16 mouse cellular contexts compared by ENCODE assay signal in genomic region chr15:79135783-79136575, GRCm38 (mm10). TPM values are rescaled to one million over a fixed set of nuclear protein-coding genes. Genes with fewer than 3 reads are reported as not detected.
DNase-seq lines count a peak whose midpoint lies in the region; ATAC-seq and TF ChIP-seq lines count a peak whose summit lies in the region.
"Had no signal": no experiment of that assay in that cellular context is flagged by ENCODE, and none has a peak within 500 bp of the region (broad histone marks: within the 10 kb centered on the region; RNA-seq: fewer than 3 reads in every experiment).

No protein-coding gene starts in this region.

- H3K27me3 ChIP-seq in heart, adult 2 months (ENCODE audit: control insufficient read depth, insufficient read depth, low read length), result no peaks in the 10 kb centered on the region
- H3K27me3 ChIP-seq in lung, postnatal 0 days (replicated peaks; ENCODE audit: insufficient read depth, low read length), result no peaks in the 10 kb centered on the region
- no peaks in the 10 kb centered on the region; the same call in 1 of the 2 replicates for H3K27me3 ChIP-seq in kidney, embryonic 15.5 days
- no peaks in the 10 kb centered on the region for H3K27me3 ChIP-seq in limb, embryonic 14.5 days (ENCODE audit: control insufficient read depth, insufficient read depth, low read length)
- no peaks in the 10 kb centered on the region for H3K27me3 ChIP-seq in stomach, postnatal 0 days (ENCODE audit: control insufficient read depth, insufficient read depth, low read length)

- H3K9ac ChIP-seq in heart, adult 2 months (ENCODE audit: low read depth, low read length), result no peak overlapping the region
- no peak overlapping the region for H3K9ac ChIP-seq in lung, postnatal 0 days (replicated peaks; ENCODE audit: low read depth)
- H3K9ac ChIP-seq in kidney, embryonic 15.5 days, result no peak overlapping the region
- H3K9ac ChIP-seq in limb, embryonic 14.5 days (ENCODE audit: low read depth, low read length, severe bottlenecking), result no peak overlapping the region
- H3K9ac ChIP-seq in stomach, postnatal 0 days (ENCODE audit: low read length), result no peak overlapping the region
- H3K9ac ChIP-seq: liver, embryonic 15.5 days had no signal

- TF ChIP-seq CTCF in heart, adult 2 months (IDR thresholded peaks at IDR 0.05), result no peak
- TF ChIP-seq CTCF in lung, postnatal 0 days (IDR thresholded peaks at IDR 0.05), result no peak
- no peak for TF ChIP-seq CTCF in stomach, postnatal 0 days (IDR thresholded peaks at IDR 0.05; ENCODE audit: low read depth)

- TF ChIP-seq EP300 in heart, adult 2 months (IDR thresholded peaks at IDR 0.05; ENCODE audit: insufficient read depth, low read depth, low read length), result peak; percentile 46; the same call in 1 of the 2 replicates
- TF ChIP-seq EP300 in lung, postnatal 0 days (IDR thresholded peaks at IDR 0.05), result no peak
- TF ChIP-seq EP300 in stomach, postnatal 0 days (optimal IDR thresholded peaks at IDR 0.05), result no peak

- no peak for DNase-seq in heart, adult 2 months
- DNase-seq in heart, postnatal 10 days, result no peak
- peak; percentile 56 for DNase-seq in lung, postnatal 0 days (ENCODE audit: low spot score)
- no peak for DNase-seq in lung, postnatal 36 days
- peak; percentile 42 for DNase-seq in limb, embryonic 14.5 days (ENCODE audit: low spot score)
- DNase-seq in stomach, postnatal 0 days (ENCODE audit: low spot score), result no peak
- DNase-seq: adrenal gland, postnatal 36 days; cerebellum, adult 9-11 months; gastrocnemius, postnatal 14 days; heart, postnatal 36 days; thymus, postnatal 14 days had no signal

- intact Hi-C loops in heart, adult 2 months (cut with DNase I), result no loop called here
- intact Hi-C loops in heart, postnatal 10 days (cut with DNase I), result no loop called here

- H3K4me1 ChIP-seq in heart, adult 2 months (ENCODE audit: control insufficient read depth, insufficient read depth, low read length), result peaks cover 5% of the 10 kb centered on the region
- H3K4me1 ChIP-seq in lung, postnatal 0 days (ENCODE audit: insufficient read depth, low read depth, low read length), result peaks cover 11% of the 10 kb centered on the region
- peaks cover 34% of the 10 kb centered on the region for H3K4me1 ChIP-seq in kidney, embryonic 15.5 days
- H3K4me1 ChIP-seq in limb, embryonic 14.5 days (ENCODE audit: control insufficient read depth, insufficient read depth, low read length), result peaks cover 13% of the 10 kb centered on the region
- no peaks in the 10 kb centered on the region for H3K4me1 ChIP-seq in stomach, postnatal 0 days (replicated peaks; ENCODE audit: control insufficient read depth, insufficient read depth)

- 66% methylated on average over 11 of the region's 11 CpGs for WGBS in heart, adult 2 months
- WGBS in lung, postnatal 0 days, result 53% methylated on average over 11 of the region's 11 CpGs
- WGBS in kidney, embryonic 15.5 days, result 51% methylated on average over 11 of the region's 11 CpGs
- 42% methylated on average over 11 of the region's 11 CpGs for WGBS in limb, embryonic 14.5 days
- WGBS in stomach, postnatal 0 days, result 59% methylated on average over 11 of the region's 11 CpGs

- H3K9me3 ChIP-seq in lung, postnatal 0 days (ENCODE audit: low read length), result no peaks in the 10 kb centered on the region
- no peaks in the 10 kb centered on the region for H3K9me3 ChIP-seq in kidney, embryonic 15.5 days (replicated peaks)
- no peaks in the 10 kb centered on the region for H3K9me3 ChIP-seq in limb, embryonic 14.5 days (ENCODE audit: control insufficient read depth, low read length)
- H3K9me3 ChIP-seq in stomach, postnatal 0 days (ENCODE audit: control insufficient read depth, low read length), result no peaks in the 10 kb centered on the region
- H3K9me3 ChIP-seq: liver, embryonic 15.5 days had no signal

- TF ChIP-seq POLR2A in heart, adult 2 months (IDR thresholded peaks at IDR 0.05; ENCODE audit: insufficient read depth, low read depth, low read length), result 0 out of 2 replicates have a peak, but pooled peaks have one; percentile 49
- no peak for TF ChIP-seq POLR2A in limb, embryonic 14.5 days (IDR thresholded peaks at IDR 0.05; ENCODE audit: borderline replicate concordance, extremely low read depth, insufficient read depth, insufficient read length)

- no peak for ATAC-seq in lung, postnatal 0 days
- 0 out of 2 replicates have a peak, but pooled peaks have one; percentile 52 for ATAC-seq in kidney, embryonic 15.5 days (replicated peaks; ENCODE audit: low FRiP score)
- peak; percentile 46; the same call in 1 of the 2 replicates for ATAC-seq in limb, embryonic 14.5 days (ENCODE audit: low FRiP score, low read depth)
- ATAC-seq in stomach, postnatal 0 days (ENCODE audit: low FRiP score, low TSS enrichment), result no peak
- no peak for ATAC-seq in megakaryocyte, adult 5-6 weeks (ENCODE audit: poor library complexity, severe bottlenecking)
- ATAC-seq: activated CD4-positive, CD25-positive, alpha-beta regulatory T cell, adult 4 months; inflammation-experienced regulatory T-cells, adult 6 months had no signal

- H3K4me2 ChIP-seq in lung, postnatal 0 days (replicated peaks; ENCODE audit: low read depth, low read length), result no peak overlapping the region
- no peak overlapping the region for H3K4me2 ChIP-seq in kidney, embryonic 15.5 days
- H3K4me2 ChIP-seq in limb, embryonic 14.5 days (replicated peaks; ENCODE audit: low read depth, low read length, severe bottlenecking), result no peak overlapping the region
- no peak overlapping the region for H3K4me2 ChIP-seq in stomach, postnatal 0 days (replicated peaks; ENCODE audit: low read depth)
- H3K4me2 ChIP-seq: liver, embryonic 15.5 days had no signal

- no peaks in the 10 kb centered on the region for H3K79me2 ChIP-seq in heart, adult 2 months (replicated peaks; ENCODE audit: control insufficient read depth, insufficient read depth, low read length)

- peaks cover 3% of the 10 kb centered on the region for H3K36me3 ChIP-seq in heart, adult 2 months (ENCODE audit: control insufficient read depth, insufficient read depth, low read length)
- H3K36me3 ChIP-seq in lung, postnatal 0 days (ENCODE audit: insufficient read depth, low read length), result peaks cover 1% of the 10 kb centered on the region; the same call in 1 of the 2 replicates
- H3K36me3 ChIP-seq in kidney, embryonic 15.5 days, result peaks cover 31% of the 10 kb centered on the region
- peaks cover 36% of the 10 kb centered on the region for H3K36me3 ChIP-seq in limb, embryonic 14.5 days (ENCODE audit: control insufficient read depth, insufficient read depth, low read length)
- peaks cover 27% of the 10 kb centered on the region for H3K36me3 ChIP-seq in stomach, postnatal 0 days (ENCODE audit: control insufficient read depth, insufficient read depth, low read length)
- H3K36me3 ChIP-seq: liver, embryonic 15.5 days had no signal

- H3K27ac ChIP-seq in heart, adult 2 months, result no peak overlapping the region
- no peak overlapping the region for H3K27ac ChIP-seq in lung, postnatal 0 days (ENCODE audit: low read length)
- H3K27ac ChIP-seq in kidney, embryonic 15.5 days, result peak overlapping the region; percentile 41
- H3K27ac ChIP-seq in limb, embryonic 14.5 days (replicated peaks; ENCODE audit: low read depth, low read length), result peak overlapping the region; percentile 41
- no peak overlapping the region for H3K27ac ChIP-seq in stomach, postnatal 0 days (replicated peaks)
- H3K27ac ChIP-seq: liver, embryonic 15.5 days had no signal

- no peak overlapping the region for H3K4me3 ChIP-seq in heart, adult 2 months
- H3K4me3 ChIP-seq in lung, postnatal 0 days (ENCODE audit: low read depth, low read length), result no peak overlapping the region
- no peak overlapping the region for H3K4me3 ChIP-seq in kidney, embryonic 15.5 days (replicated peaks)
- H3K4me3 ChIP-seq in limb, embryonic 14.5 days (replicated peaks; ENCODE audit: low read length), result no peak overlapping the region
- no peak overlapping the region for H3K4me3 ChIP-seq in stomach, postnatal 0 days (ENCODE audit: low read depth, low read length)
- H3K4me3 ChIP-seq: liver, embryonic 15.5 days had no signal

RNA-seq across cellular contexts. Expression of gene Polr2f, which starts 4.8 kb away (rescaled TPM):
- total RNA-seq in heart, adult 2 months (2021), result 100 to 1,000 TPM; 126 to 145 TPM
- 48.6 and 50.9 TPM in 2 replicates for polyA plus RNA-seq in heart, adult 2 months (2012; rRNA removed)
- 100 to 1,000 TPM; 118 to 130 TPM for total RNA-seq in heart, postnatal 10 days (2021)
- polyA plus RNA-seq in lung, postnatal 0 days (2015; fragmentation: Nextera tagmentation; extraction: Ambion mirVana), result 243 and 261 TPM in 2 replicates
- 303 and 317 TPM in 2 replicates for polyA plus RNA-seq in kidney, embryonic 15.5 days (2015; fragmentation: Nextera tagmentation; extraction: Ambion mirVana)
- polyA plus RNA-seq in limb, embryonic 14.5 days (2012; rRNA removed), result 116 and 192 TPM in 2 replicates
- polyA plus RNA-seq in limb, embryonic 14.5 days (2014; fragmentation: Nextera tagmentation; extraction: Ambion mirVana), result 326 and 334 TPM in 2 replicates
- 308 and 320 TPM in 2 replicates for polyA plus RNA-seq in stomach, postnatal 0 days (2015; fragmentation: Nextera tagmentation; extraction: Ambion mirVana)
- 46.0 and 49.2 TPM in 2 replicates for total RNA-seq in megakaryocyte, adult 5-6 weeks (2015)
- 39.6 and 54.1 TPM in 2 replicates for total RNA-seq in megakaryocyte, adult 5-6 weeks (2017)

RNA-seq across cellular contexts. Expression of gene 1700088E04Rik, which starts 5.1 kb away (rescaled TPM):
- 1 to 10 TPM; 1.8 to 2.6 TPM for total RNA-seq in heart, adult 2 months (2021)
- polyA plus RNA-seq in heart, adult 2 months (2012; rRNA removed), result 2.8 and 3.8 TPM in 2 replicates
- total RNA-seq in heart, postnatal 10 days (2021), result 1 to 10 TPM; 1.8 to 2.3 TPM
- polyA plus RNA-seq in lung, postnatal 0 days (2015; fragmentation: Nextera tagmentation; extraction: Ambion mirVana), result 29.8 and 30.4 TPM in 2 replicates
- polyA plus RNA-seq in kidney, embryonic 15.5 days (2015; fragmentation: Nextera tagmentation; extraction: Ambion mirVana), result 7.7 and 10.5 TPM in 2 replicates
- polyA plus RNA-seq in limb, embryonic 14.5 days (2012; rRNA removed), result 3.8 and 4.7 TPM in 2 replicates
- polyA plus RNA-seq in limb, embryonic 14.5 days (2014; fragmentation: Nextera tagmentation; extraction: Ambion mirVana), result 6.1 and 7.1 TPM in 2 replicates
- 6.4 and 7.9 TPM in 2 replicates for polyA plus RNA-seq in stomach, postnatal 0 days (2015; fragmentation: Nextera tagmentation; extraction: Ambion mirVana)
- not detected in 2 replicates for total RNA-seq in megakaryocyte, adult 5-6 weeks (2015)
- total RNA-seq in megakaryocyte, adult 5-6 weeks (2017), result not detected in 2 replicates

RNA-seq across cellular contexts. Expression of gene Micall1, which starts 27.3 kb away (rescaled TPM):
- 10 to 100 TPM; 43.0 to 45.7 TPM for total RNA-seq in heart, adult 2 months (2021)
- polyA plus RNA-seq in heart, adult 2 months (2012; rRNA removed), result 39.3 and 58.7 TPM in 2 replicates
- total RNA-seq in heart, postnatal 10 days (2021), result 10 to 100 TPM; 80.2 to 82.8 TPM
- 8.4 and 9.1 TPM in 2 replicates for polyA plus RNA-seq in lung, postnatal 0 days (2015; fragmentation: Nextera tagmentation; extraction: Ambion mirVana)
- 8.6 and 11.0 TPM in 2 replicates for polyA plus RNA-seq in kidney, embryonic 15.5 days (2015; fragmentation: Nextera tagmentation; extraction: Ambion mirVana)
- 31.0 and 35.4 TPM in 2 replicates for polyA plus RNA-seq in limb, embryonic 14.5 days (2012; rRNA removed)
- 12.8 and 14.8 TPM in 2 replicates for polyA plus RNA-seq in limb, embryonic 14.5 days (2014; fragmentation: Nextera tagmentation; extraction: Ambion mirVana)
- 7.0 and 7.8 TPM in 2 replicates for polyA plus RNA-seq in stomach, postnatal 0 days (2015; fragmentation: Nextera tagmentation; extraction: Ambion mirVana)
- total RNA-seq in megakaryocyte, adult 5-6 weeks (2015), result 4.4 and 6.1 TPM in 2 replicates
- 3.6 and 6.3 TPM in 2 replicates for total RNA-seq in megakaryocyte, adult 5-6 weeks (2017)

RNA-seq across cellular contexts. Expression of gene Sox10, which starts 29.1 kb away (rescaled TPM):
- total RNA-seq in heart, adult 2 months (2021), result 1 to 10 TPM; 1.1 to 1.3 TPM
- 4.5 and 4.9 TPM in 2 replicates for polyA plus RNA-seq in heart, adult 2 months (2012; rRNA removed)
- 1 to 10 TPM; 1.6 to 2.4 TPM for total RNA-seq in heart, postnatal 10 days (2021)
- polyA plus RNA-seq in lung, postnatal 0 days (2015; fragmentation: Nextera tagmentation; extraction: Ambion mirVana), result 0.11 and 0.31 TPM in 2 replicates
- polyA plus RNA-seq in kidney, embryonic 15.5 days (2015; fragmentation: Nextera tagmentation; extraction: Ambion mirVana), result 0.40 and 0.96 TPM in 2 replicates
- polyA plus RNA-seq in limb, embryonic 14.5 days (2012; rRNA removed), result 20.3 and 26.9 TPM in 2 replicates
- 7.8 and 9.0 TPM in 2 replicates for polyA plus RNA-seq in limb, embryonic 14.5 days (2014; fragmentation: Nextera tagmentation; extraction: Ambion mirVana)
- polyA plus RNA-seq in stomach, postnatal 0 days (2015; fragmentation: Nextera tagmentation; extraction: Ambion mirVana), result 3.6 and 3.9 TPM in 2 replicates
- not detected in 2 replicates for total RNA-seq in megakaryocyte, adult 5-6 weeks (2015)
- not detected in 2 replicates for total RNA-seq in megakaryocyte, adult 5-6 weeks (2017)
- polyA plus RNA-seq: activated CD4-positive, CD25-positive, alpha-beta regulatory T cell, adult 4 months; inflammation-experienced regulatory T-cells, adult 6 months had no signal

Comparison
In these comparisons a context has a peak if more than half of its experiments do, and no peak if none do; other contexts are left out.
1. DNase-seq: peak in lung, postnatal 0 days (single experiment) and limb, embryonic 14.5 days (single experiment); none in heart, adult 2 months (0 of 2), heart, postnatal 10 days (0 of 2), lung, postnatal 36 days (single experiment) and stomach, postnatal 0 days (single experiment).
2. H3K27ac ChIP-seq: peak in kidney, embryonic 15.5 days (single experiment) and limb, embryonic 14.5 days (single experiment); none in heart, adult 2 months (single experiment), lung, postnatal 0 days (single experiment) and stomach, postnatal 0 days (single experiment).
3. ATAC-seq: peak in kidney, embryonic 15.5 days (single experiment) and limb, embryonic 14.5 days (single experiment); none in lung, postnatal 0 days (single experiment), stomach, postnatal 0 days (single experiment) and megakaryocyte, adult 5-6 weeks (single experiment).